Comparison of ENCODE assay signal across 8 mouse cellular contexts in the genomic region with DNA sequence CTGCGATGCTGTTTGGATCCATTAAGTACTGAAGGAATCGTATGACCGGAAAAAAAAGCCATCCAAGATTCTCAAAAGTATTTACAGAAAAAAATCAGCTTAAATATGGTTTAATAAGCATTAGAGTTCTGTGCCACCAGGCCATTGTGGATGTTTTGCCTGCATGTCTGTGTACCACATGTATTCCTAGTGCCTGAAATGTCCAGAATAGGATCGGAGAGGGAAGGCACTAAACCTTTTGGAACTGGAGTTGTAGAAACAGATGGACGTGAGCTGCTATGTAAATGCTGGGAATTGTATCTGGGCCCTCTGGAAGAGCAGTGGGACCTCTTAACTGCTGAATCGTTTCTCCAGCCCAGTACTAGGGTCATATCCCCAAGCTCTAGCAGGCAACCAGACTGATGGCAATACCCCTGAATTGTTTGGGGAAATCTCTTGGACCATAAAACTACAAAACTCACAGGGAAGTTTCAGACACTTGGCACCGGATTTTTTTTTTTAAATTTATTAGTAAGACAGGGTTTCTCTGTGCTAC.
DNase-seq lines count a peak whose midpoint lies in the region; ATAC-seq and TF ChIP-seq lines count a peak whose summit lies in the region.

No protein-coding gene starts in this region.

- H3K4me1 ChIP-seq in heart, embryonic 13.5 days, result 0 out of 2 replicates have a peak, but pooled peaks cover 3% of the 10 kb centered on the region
- H3K4me1 ChIP-seq in hindbrain, embryonic 14.5 days (replicated peaks; ENCODE audit: control insufficient read depth, insufficient read depth, low read length), result peaks cover 7% of the 10 kb centered on the region; the same call in 1 of the 2 replicates
- no peaks in the 10 kb centered on the region for H3K4me1 ChIP-seq in midbrain, embryonic 14.5 days (ENCODE audit: control insufficient read depth, insufficient read depth, low read length)

- no peaks in the 10 kb centered on the region for H3K9me3 ChIP-seq in heart, embryonic 13.5 days
- H3K9me3 ChIP-seq in hindbrain, embryonic 14.5 days (ENCODE audit: control insufficient read depth, low read length), result no peaks in the 10 kb centered on the region
- H3K9me3 ChIP-seq in midbrain, embryonic 14.5 days (ENCODE audit: control insufficient read depth, low read length), result no peaks in the 10 kb centered on the region

- POLR2A ChIA-PET in Patski (lab: Charles Lee), result interaction anchor here (0.6 kb wide), 1 partner anchor 55 kb away, joined by 3 read pairs; no protein-coding TSS in a partner anchor

- no peaks in the 10 kb centered on the region for H3K36me3 ChIP-seq in heart, embryonic 13.5 days
- no peaks in the 10 kb centered on the region for H3K36me3 ChIP-seq in hindbrain, embryonic 14.5 days (replicated peaks; ENCODE audit: control insufficient read depth, insufficient read depth)
- H3K36me3 ChIP-seq in midbrain, embryonic 14.5 days (ENCODE audit: control insufficient read depth, insufficient read depth, low read length), result no peaks in the 10 kb centered on the region

- H3K4me2 ChIP-seq in heart, embryonic 13.5 days, result peak overlapping the region; percentile 68
- H3K4me2 ChIP-seq in hindbrain, embryonic 14.5 days (replicated peaks), result peak overlapping the region; percentile 65
- peak overlapping the region; percentile 56 for H3K4me2 ChIP-seq in midbrain, embryonic 14.5 days (ENCODE audit: low read length)

- no peaks in the 10 kb centered on the region for H3K27me3 ChIP-seq in heart, embryonic 13.5 days (replicated peaks)
- peaks cover 25% of the 10 kb centered on the region for H3K27me3 ChIP-seq in Patski
- no peaks in the 10 kb centered on the region for H3K27me3 ChIP-seq in hindbrain, embryonic 14.5 days (ENCODE audit: control insufficient read depth, insufficient read depth, low read length)
- no peaks in the 10 kb centered on the region for H3K27me3 ChIP-seq in midbrain, embryonic 14.5 days (ENCODE audit: control insufficient read depth, insufficient read depth, low read length)

- TF ChIP-seq CTCF in Patski (IDR thresholded peaks at IDR 0.05), result no peak

- H3K9ac ChIP-seq in heart, embryonic 13.5 days, result peak overlapping the region; percentile 79
- peak overlapping the region; percentile 67 for H3K9ac ChIP-seq in hindbrain, embryonic 14.5 days
- H3K9ac ChIP-seq in midbrain, embryonic 14.5 days (replicated peaks; ENCODE audit: low read length), result peak overlapping the region; percentile 57

- in situ Hi-C loops in Patski (cut with MboI; ENCODE audit: low pct_unique_long_range_greater_than_20kb), result no loop called here

- 30% methylated on average over 7 of the region's 7 CpGs for WGBS in heart, embryonic 13.5 days
- 32% methylated on average over 7 of the region's 7 CpGs for WGBS in hindbrain, embryonic 14.5 days
- 35% methylated on average over 7 of the region's 7 CpGs for WGBS in midbrain, embryonic 14.5 days

- no peak for DNase-seq in heart, adult 18-20 months
- no peak for DNase-seq in Patski (ENCODE audit: low read depth, low spot score)
- DNase-seq in hindbrain, embryonic 14.5 days (ENCODE audit: low spot score), result no peak
- DNase-seq in midbrain, embryonic 14.5 days, result no peak
- DNase-seq in urinary bladder, adult 2 months (ENCODE audit: low spot score), result no peak
- no peak for DNase-seq in layer of hippocampus, adult 9-10 months (ENCODE audit: low spot score)
- no peak for DNase-seq in embryo, embryonic 11 days

- CTCF ChIA-PET in Patski (lab: Charles Lee), result interaction anchor here (1.6 kb wide), 1 partner anchor 12 kb away, joined by 3 read pairs; no protein-coding TSS in a partner anchor

- peak overlapping the region; percentile 65 for H3K4me3 ChIP-seq in heart, embryonic 13.5 days
- H3K4me3 ChIP-seq in hindbrain, embryonic 14.5 days (replicated peaks; ENCODE audit: low read length), result peak overlapping the region; percentile 45
- H3K4me3 ChIP-seq in midbrain, embryonic 14.5 days (replicated peaks; ENCODE audit: low read depth, low read length), result peak overlapping the region; percentile 51

- ATAC-seq in heart, embryonic 13.5 days (ENCODE audit: extremely low read depth, insufficient number of reproducible peaks, low FRiP score, low TSS enrichment), result no peak
- peak; percentile 42 for ATAC-seq in Patski
- ATAC-seq in hindbrain, embryonic 14.5 days (ENCODE audit: low FRiP score), result peak; percentile 67
- peak; percentile 24; the same call in 1 of the 2 replicates for ATAC-seq in midbrain, embryonic 14.5 days (ENCODE audit: low FRiP score, low TSS enrichment)

- peak overlapping the region; percentile 88 for H3K27ac ChIP-seq in heart, embryonic 13.5 days (replicated peaks)
- H3K27ac ChIP-seq in hindbrain, embryonic 14.5 days, result peak overlapping the region; percentile 87
- peak overlapping the region; percentile 80 for H3K27ac ChIP-seq in midbrain, embryonic 14.5 days (replicated peaks; ENCODE audit: low read depth, low read length)
